Mouse (Mus musculus) layer of hippocampus, postnatal 25 days (tissue): ENCODE results near the gene D10Wsu102e. TPM values are rescaled to one million over a fixed set of nuclear protein-coding genes. Genes with fewer than 3 reads are reported as not detected.
"Not testable (repeated sequence)": the region's sequence is repeated elsewhere in the genome, so short reads cannot be mapped to it uniquely, and the experiment has no call there.

Source experiments
- DNase-seq, 2 experiments: peaks; one replicate each; pipeline ENCODE4 v3.0.0; 2022; ENCODE audit warnings: mixed read lengths in 2 of 2, low spot score in 1 of 2; ENCODE audit errors: extremely low spot score in 1 of 2
- total RNA-seq, 2 experiments: library from RNA; stranded (reverse); gene quantifications; 2 replicates each; pipeline ENCODE4 v1.2.3; 2021

The D10Wsu102e gene
- total RNA-seq, 2 experiments from 2014 or later, result 2.3 to 3.5 TPM

GRCm38 (mm10) chr10:83345693-83346358 lies 14.2 kb upstream of the D10Wsu102e start:
- DNase-seq, result no peak

- no peak for DNase-seq
These were observed 13.7 kb upstream of the D10Wsu102e start for GRCm38 (mm10) chr10:83346359-83346736.

DNA sequence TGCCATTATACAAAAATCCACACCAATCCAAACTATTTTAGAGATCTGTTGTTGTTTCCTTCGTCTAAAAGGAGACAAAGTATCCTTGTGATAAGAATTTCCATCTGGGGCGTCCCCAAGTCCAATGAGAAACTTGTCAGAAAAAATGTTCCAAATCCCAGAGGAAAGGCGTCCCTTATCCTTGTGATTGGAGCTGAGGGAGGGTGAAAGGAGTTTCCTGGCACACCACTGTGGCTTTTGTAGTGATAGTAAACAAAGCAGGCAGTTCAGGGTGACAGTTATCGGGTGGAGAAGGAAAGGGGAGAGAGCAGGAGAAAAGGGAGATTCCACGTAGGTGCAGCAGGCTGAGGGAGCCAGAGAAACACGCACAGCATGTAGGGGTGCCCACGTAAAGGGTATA lies 12.5 kb upstream of the D10Wsu102e start:
- DNase-seq, result no peak

DNA sequence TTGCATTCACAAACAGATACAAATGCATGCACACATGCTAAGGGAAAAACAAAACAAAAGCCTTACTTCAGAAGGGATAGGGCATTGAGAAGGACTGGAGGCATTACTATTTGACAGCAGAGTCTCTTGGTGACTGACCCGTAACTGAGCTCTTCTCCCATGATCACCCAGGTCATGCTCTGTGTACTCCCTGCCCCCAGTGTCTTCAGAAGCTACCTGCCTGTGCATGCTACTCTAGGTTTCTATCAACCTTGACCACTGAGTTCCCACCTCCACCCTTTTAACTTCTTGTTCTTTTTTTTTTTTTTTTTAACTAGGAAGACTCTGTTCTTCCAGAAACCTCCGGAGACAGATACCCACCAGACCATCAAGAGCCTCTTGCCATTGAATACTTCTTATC lies 9.3 kb upstream of the D10Wsu102e start:
- DNase-seq, result no peak

DNA sequence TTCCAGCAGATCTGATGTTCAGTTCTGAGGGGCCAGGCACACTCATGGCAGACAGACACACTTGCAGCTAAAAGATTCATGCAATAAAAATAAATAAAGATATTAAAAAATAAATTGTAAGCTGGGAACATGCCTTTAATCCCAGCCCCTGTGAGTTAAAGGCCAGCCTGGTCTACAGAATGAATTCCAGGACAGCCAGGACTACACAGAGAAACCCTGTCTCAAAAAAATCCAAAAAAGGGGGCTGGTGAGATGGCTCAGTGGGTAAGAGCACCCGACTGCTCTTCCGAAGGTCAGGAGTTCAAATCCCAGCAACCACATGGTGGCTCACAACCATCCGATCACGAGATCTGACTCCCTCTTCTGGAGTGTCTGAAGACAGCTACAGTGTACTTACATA lies 8.2 kb upstream of the D10Wsu102e start:
- DNase-seq, result not testable (repeated sequence)

- DNase-seq, result no peak
These were observed 6.2 kb upstream of the D10Wsu102e start for GRCm38 (mm10) chr10:83353680-83354332.

GRCm38 (mm10) chr10:83354333-83354719 lies 5.7 kb upstream of the D10Wsu102e start:
- no peak for DNase-seq

- no peak for DNase-seq
These were observed 3.6 kb upstream of the D10Wsu102e start for GRCm38 (mm10) chr10:83356416-83356815.

DNA sequence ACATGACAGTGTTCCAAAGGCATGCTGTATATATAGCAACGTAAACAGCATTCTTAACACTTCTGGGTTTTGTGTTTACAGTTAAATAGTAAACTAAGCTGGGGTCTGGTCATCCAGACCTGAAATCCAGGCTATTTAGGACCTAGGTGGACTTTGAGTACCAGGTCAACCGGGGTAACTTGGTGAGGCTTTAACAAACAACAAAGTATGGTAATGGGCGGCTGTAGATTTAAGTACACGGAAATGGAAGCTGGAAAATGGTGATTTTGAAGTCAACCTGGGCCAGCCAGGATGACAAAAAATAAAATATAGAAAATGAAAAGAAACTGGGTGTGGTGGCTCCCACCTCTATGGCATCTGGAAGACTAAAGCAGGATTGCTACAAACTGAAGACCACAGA lies 570 bp upstream of the D10Wsu102e start:
- no peak for DNase-seq

GRCm38 (mm10) chr10:83360356-83360755 lies 335 bp downstream of the D10Wsu102e start:
- DNase-seq, result no peak

GRCm38 (mm10) chr10:83361643-83362382 lies 1.8 kb downstream of the D10Wsu102e start:
- DNase-seq, result no peak

GRCm38 (mm10) chr10:83363451-83363850 lies 3.4 kb downstream of the D10Wsu102e start:
- no peak for DNase-seq

DNA sequence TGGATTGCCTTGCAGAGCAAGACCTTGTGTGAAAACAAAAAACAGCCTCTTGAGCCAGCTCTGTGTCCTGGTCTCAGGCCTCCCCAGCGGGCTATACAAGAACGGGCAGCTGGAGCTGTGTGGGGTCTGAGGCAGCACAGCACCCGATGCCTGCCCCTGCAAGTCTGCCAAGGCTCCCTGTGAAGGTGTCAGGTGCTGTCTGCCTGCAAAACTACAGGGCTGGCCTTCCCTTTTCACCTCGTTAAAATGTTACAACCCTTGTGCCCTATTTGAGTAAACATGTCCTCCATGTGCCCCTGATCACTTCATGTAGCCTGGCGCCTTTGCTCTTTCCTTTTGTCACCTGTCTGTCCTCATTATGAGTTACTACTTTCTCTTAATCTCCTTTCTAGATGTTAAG lies 8.9 kb downstream of the D10Wsu102e start:
- no peak for DNase-seq

GRCm38 (mm10) chr10:83374045-83374656 lies 14.1 kb downstream of the D10Wsu102e start:
- no peak for DNase-seq

DNA sequence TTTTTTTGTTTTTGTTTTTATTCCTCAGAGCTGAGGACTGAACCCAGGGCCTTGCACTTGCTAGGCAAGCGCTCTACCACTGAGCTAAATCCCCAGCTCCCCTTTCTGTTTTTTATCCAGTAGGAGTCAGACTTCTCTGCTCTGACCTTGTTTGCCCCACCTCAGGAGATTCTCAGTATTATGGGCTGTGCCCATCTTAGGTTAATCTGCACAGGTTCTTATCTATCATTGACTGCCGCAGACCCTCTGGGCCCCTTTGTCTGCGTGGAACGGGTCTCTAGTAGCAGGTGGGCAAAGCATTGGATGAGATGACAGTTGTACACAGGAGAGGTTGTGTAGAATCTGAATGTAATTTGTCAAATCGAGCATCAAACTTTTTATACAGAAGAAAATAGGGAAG lies 15.4 kb downstream of the D10Wsu102e start:
- not testable (repeated sequence) for DNase-seq

DNA sequence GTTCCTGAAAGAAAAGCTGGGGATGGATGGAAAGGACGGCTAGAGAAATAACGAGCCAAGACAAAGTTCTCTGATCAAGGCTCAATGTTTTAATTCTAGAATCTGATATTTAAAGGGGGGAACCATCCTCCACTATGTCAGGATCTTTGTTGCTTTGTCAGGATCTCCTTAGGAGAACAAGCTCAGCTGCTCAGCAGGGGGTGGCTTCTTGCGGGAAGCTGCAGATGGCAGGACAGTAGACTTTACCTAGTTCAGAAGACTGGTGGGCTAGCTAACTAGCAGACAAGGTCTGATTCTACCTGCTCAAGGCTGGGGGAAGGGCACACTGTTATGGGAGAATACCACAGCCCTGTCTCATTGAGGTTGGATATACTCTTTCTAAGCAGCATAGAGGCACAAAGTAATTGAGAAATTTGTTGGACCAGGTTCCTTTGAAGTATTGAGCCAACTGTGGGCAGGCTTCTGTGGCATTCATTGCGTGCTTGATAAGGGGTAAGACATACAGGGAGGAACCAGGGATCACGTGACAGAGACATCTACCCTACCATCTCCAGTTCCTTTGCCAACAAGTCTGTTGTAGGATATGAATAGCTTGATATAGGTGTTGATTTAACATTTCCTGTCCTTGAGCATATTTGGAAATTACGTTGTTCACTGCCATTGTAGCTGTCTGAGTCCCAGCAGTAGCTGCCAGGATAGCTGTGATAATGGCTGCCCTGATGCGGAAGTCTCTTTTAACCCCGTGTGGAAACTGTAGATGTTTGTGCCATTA lies 17.1 kb downstream of the D10Wsu102e start:
- DNase-seq, result no peak

DNA sequence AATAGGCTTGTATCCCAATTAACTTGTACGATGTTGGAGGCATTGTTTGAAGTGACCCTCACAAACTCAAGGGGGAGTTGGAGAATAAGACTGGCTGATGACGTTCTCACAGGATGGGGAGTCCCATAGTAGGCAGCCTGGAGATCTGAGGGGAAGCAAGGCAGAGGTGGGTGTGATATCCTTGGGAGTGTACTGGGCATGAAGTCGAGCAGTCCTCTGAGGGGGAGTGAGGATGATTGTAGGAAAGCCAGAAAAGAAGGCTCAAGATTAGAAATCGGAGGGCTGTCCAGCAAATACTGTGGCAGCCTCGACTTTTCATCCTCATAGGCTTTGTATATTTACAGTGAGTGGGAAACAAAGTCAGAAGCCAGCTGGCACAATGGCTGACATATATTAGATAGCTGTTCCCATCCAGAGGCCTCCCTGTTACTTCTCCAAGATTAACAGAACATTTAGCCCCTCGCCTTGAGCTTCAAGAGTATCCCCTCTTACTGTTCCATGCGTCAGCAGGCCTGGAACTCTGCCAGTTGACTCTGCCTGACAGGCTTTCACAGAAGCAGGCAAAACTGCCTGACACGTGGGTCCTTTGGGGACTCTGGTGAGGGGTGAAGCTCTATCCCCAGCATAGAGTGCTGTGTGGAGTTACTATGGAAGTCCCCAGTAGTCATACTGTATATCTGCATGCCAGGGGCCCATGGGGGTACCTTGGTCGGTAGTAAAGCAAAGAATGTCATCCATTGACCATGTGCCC lies 18.2 kb downstream of the D10Wsu102e start:
- DNase-seq, result no peak

DNA sequence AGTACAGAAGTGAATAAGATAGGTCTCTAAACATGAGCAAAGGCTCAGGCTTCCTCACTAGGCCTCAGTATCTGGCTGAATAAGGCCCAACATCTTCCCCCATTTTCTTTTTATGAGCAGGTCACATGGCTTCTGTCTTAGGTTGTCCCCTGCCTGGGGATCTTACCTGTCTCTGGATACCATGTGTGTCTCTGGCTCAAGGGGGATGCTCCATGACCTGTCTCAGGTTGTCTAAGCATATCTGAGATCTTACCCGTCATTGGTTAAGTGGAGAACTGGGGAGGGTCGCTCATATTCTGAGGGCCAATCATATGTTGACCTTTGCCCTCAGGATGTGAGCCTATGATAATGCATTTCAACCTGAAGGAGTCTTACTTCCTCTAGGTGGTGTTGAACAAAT lies 20.5 kb downstream of the D10Wsu102e start:
- DNase-seq, result no peak

- DNase-seq, result no peak
These were observed 22.5 kb downstream of the D10Wsu102e start for GRCm38 (mm10) chr10:83382528-83382927.

GRCm38 (mm10) chr10:83382988-83383387 lies 23.0 kb downstream of the D10Wsu102e start:
- DNase-seq, result no peak
